Mouse (Mus musculus) ovary, adult 10 weeks (tissue): ENCODE results near the gene Pbld2. TPM values are rescaled to one million over a fixed set of nuclear protein-coding genes. Genes with fewer than 3 reads are reported as not detected.

ENCODE experiments used
- polyA plus RNA-seq: library from polyadenylated mRNA; stranded (reverse); fragments of 350-450 nt; fragmentation: Illumina TruSeq; extraction: RNeasy Lipid Tissue Mini Kit (QIAGEN cat#74804); gene quantifications from one replicate; pipeline ENCODE4 v1.2.3, GENCODE M21; 2014

Pbld2 gene
- 1.3 TPM for polyA plus RNA-seq

DNA sequence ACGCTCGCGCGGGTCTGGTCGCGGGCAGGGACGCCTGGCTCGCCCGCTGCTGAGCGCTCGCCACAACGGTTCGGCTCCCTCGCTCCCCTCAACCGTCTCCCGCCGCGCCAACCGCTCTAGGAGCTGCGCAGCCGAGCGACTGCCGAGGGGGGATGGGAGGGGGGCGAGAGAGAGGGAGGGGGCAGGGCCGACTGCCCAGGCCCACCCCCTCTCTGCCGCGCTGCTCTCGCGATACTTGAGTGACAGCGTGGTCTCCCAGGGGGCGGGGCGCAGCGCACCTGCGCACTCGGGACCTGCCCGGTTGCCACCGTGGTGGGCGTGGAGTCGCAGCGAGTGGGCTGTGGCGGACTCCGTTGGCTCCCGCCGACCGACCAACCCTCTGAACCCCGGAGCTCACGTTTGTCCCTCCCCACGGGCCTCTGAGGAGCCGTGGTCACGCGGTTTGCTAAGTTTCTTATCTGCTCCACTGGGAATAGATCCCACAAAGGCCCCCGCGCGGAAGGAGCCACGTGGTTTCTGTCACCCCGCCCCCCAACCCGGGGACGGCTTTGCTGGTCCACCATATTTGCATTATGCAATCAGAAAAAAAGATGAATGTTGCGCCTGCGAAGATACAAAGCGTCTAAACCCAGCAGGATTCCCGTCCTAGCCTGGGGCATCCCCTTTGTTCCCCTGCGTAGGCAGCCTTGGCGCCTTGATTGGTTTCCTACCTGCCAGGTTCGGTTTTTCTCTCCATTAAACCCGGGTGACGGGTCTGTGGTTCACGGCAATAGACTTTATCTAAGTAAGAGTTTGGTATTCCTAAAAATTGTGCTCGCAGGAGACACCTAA lies at the start of gene Pbld2, which contains the start of gene Hnrnph3:
Gene Pbld2 (plus strand): TSS at position 567 of the 831 bp plus-strand sequence.
Gene Hnrnph3 (minus strand): TSS at position 469 of the 831 bp plus-strand sequence.

DNA sequence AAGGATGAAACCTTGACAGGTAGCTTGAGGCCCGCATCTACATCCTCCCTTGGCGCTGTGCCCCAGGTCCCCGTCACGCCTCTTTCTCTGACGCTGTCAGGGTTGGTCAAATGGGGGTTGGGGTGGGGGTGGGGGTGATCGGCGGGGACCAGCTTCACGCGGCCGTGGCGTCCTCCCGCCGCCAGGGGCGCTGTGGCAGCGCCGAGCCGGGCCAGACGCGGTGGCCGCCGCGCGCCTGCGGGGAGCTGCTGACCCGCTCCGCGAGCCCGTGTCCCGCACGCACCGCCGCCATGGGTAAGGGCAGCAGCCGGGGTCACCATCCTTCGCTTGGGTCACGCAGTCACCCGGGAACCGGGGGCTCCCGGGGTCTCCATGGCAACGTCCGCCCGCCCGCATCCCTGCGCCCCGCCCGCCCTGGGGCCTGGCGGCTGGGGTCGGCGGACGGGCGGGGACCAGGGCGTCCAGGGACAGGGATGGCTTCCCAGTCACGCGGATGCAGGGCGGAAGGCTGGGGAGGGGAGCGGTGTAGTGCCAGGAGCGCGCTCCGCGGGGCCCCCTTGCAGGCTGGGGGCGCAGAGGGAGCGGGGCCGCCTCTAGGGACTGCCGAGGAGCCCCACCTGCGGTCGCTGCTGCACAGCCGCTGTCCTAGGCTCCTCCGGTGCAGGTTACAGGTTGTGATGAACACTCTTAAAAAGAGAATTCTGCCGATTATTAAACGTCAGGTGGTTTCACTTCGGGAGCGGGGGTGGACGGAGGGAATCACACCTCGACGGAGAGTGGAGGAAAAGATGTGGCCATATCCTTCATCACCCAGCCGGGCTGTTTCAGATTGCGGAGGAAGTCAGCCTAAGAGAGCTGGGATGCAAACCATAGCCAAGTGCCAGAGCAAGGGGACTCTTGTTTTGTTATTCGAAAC lies 43.8 kb upstream of the Pbld2 start, which contains the start of gene Rufy2:
Gene Rufy2 (plus strand): TSS at position 185 of the 916 bp plus-strand sequence.

DNA sequence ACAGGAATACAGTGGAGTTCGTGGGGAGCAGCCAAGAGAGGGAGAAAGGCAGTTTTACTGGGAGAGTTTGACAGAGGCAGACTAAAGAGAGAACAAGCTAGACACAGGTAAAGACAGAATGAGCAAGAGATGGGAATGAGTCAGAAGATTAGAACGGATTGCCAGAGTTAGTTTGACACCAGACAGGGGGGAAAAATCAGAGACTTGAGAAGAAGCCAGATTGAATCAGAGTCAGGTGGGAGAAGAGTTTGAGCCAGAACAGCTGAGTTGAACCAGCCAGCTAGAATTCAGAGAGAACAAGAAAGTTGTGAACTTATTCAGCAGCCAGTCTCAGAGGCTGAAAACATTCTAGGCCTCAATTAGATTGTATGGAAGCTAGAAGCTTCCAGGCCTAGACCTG lies 35.7 kb downstream of the Pbld2 start, which contains the start of gene Pbld1:
Gene Pbld1 (plus strand): TSS at position 301 of the 400 bp plus-strand sequence.

GRCm38 (mm10) chr10:63099521-63099920 lies 75.4 kb downstream of the Pbld2 start, which contains the start of gene Atoh7:
Gene Atoh7 (plus strand): TSS chr10:63099651.

Other genes with a start within 250 kb of the Pbld2 start
- gene Ccar1, start 232.0 kb upstream of the Pbld2 start, polyA plus RNA-seq, result 192 TPM
- 20.0 TPM for gene Tet1, start 115.3 kb upstream of the Pbld2 start, polyA plus RNA-seq
- gene Slc25a16, start 103.7 kb upstream of the Pbld2 start, polyA plus RNA-seq, result 42.2 TPM
- 6.4 TPM for gene Dna2, start 77.3 kb upstream of the Pbld2 start, polyA plus RNA-seq
- 29.8 TPM for gene Rufy2, start 44.1 kb upstream of the Pbld2 start, polyA plus RNA-seq
- gene Hnrnph3, start 98 bp upstream of the Pbld2 start, polyA plus RNA-seq, result 111 TPM
- gene Pbld1, start 35.8 kb downstream of the Pbld2 start, polyA plus RNA-seq, result 0.43 TPM
- not detected for gene Atoh7, start 75.3 kb downstream of the Pbld2 start, polyA plus RNA-seq
- gene Mypn, start 179.6 kb downstream of the Pbld2 start, polyA plus RNA-seq, result not detected
- gene Herc4, start 219.5 kb downstream of the Pbld2 start, polyA plus RNA-seq, result 228 TPM